Mouse (Mus musculus): ENCODE results near the gene Zbtb32. TPM values are rescaled to one million over a fixed set of nuclear protein-coding genes. Genes with fewer than 3 reads are reported as not detected.

Gene Zbtb32
- polyA plus RNA-seq, 1 experiment from 2014 or later: 0.23 TPM

- Histone ChIP-seq H3K9ac (replicated peaks; ENCODE audit: low read depth, low read length) (no peak overlapping the region), H3K4me2 (ENCODE audit: low read length) (no peak overlapping the region), H3K27ac (ENCODE audit: low read length) (no peak overlapping the region), H3K4me1 (replicated peaks; ENCODE audit: control insufficient read depth, insufficient read depth, low read length) (peaks cover 17% of the 10 kb centered on the region), H3K4me3 (replicated peaks; ENCODE audit: low read length) (no peak overlapping the region), H3K27me3 (replicated peaks; ENCODE audit: control insufficient read depth, insufficient read depth, low read length) (no peaks in the 10 kb centered on the region), H3K36me3 (ENCODE audit: control insufficient read depth, insufficient read depth) (peaks cover 51% of the 10 kb centered on the region), H3K9me3 (ENCODE audit: control insufficient read depth, low read length) (no peaks in the 10 kb centered on the region)
- no peak for ATAC-seq
- WGBS: 93% methylated on average over 10 of the region's 10 CpGs
Observed at GRCm38 (mm10) chr7:30584339-30584738, 14.4 kb downstream of the Zbtb32 start.

- Histone ChIP-seq H3K36me3 (ENCODE audit: control insufficient read depth, insufficient read depth) (peaks cover 78% of the 10 kb centered on the region), H3K9ac (replicated peaks; ENCODE audit: low read depth, low read length) (no peak overlapping the region), H3K4me1 (replicated peaks; ENCODE audit: control insufficient read depth, insufficient read depth, low read length) (peaks cover 4% of the 10 kb centered on the region), H3K4me2 (ENCODE audit: low read length) (no peak overlapping the region), H3K9me3 (ENCODE audit: control insufficient read depth, low read length) (no peaks in the 10 kb centered on the region), H3K27me3 (replicated peaks; ENCODE audit: control insufficient read depth, insufficient read depth, low read length) (no peaks in the 10 kb centered on the region), H3K27ac (ENCODE audit: low read length) (no peak overlapping the region), H3K4me3 (replicated peaks; ENCODE audit: low read length) (no peak overlapping the region)
- no peak for ATAC-seq
- 96% methylated on average over 16 of the region's 16 CpGs for WGBS
Observed at GRCm38 (mm10) chr7:30581547-30581946, 17.2 kb downstream of the Zbtb32 start.

- WGBS: 90% methylated on average over 8 of the region's 8 CpGs
- Histone ChIP-seq H3K4me1 (replicated peaks; ENCODE audit: control insufficient read depth, insufficient read depth, low read length) (no peaks in the 10 kb centered on the region), H3K9me3 (ENCODE audit: control insufficient read depth, low read length) (no peaks in the 10 kb centered on the region), H3K4me3 (replicated peaks; ENCODE audit: low read length) (no peak overlapping the region), H3K27me3 (replicated peaks; ENCODE audit: control insufficient read depth, insufficient read depth, low read length) (no peaks in the 10 kb centered on the region), H3K27ac (ENCODE audit: low read length) (no peak overlapping the region), H3K9ac (replicated peaks; ENCODE audit: low read depth, low read length) (no peak overlapping the region), H3K4me2 (ENCODE audit: low read length) (no peak overlapping the region), H3K36me3 (ENCODE audit: control insufficient read depth, insufficient read depth) (peaks cover 88% of the 10 kb centered on the region)
- ATAC-seq: no peak; the same call in 1 of the 2 replicates
Observed at GRCm38 (mm10) chr7:30579950-30580349, 18.8 kb downstream of the Zbtb32 start.

DNA sequence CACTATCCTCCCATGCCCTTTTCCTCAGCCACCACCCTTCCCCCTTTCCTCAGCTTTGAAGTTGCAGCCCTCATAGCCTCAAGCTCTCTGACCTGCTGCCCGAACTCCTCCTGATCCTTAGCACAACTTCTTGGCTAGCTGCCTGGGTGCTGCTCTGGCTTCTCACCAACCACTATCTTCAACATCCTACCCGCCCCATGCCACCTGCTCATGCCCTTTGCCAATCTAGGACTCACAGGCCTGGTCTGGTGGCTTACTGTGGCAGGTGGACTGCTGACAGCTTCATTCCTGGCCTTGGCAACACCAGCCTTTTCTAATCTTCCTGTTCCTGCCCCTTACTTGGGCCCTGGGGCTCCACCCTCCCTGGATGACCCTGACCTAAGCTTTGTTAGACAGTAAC lies 25.7 kb downstream of the Zbtb32 start:
- no peak overlapping the region for H3K4me2 ChIP-seq (ENCODE audit: low read length)
- no peaks in the 10 kb centered on the region for H3K9me3 ChIP-seq (ENCODE audit: control insufficient read depth, low read length)
- no peak overlapping the region for H3K9ac ChIP-seq (replicated peaks; ENCODE audit: low read depth, low read length)
- WGBS: 63% methylated on average over 2 of the region's 2 CpGs
- ATAC-seq: no peak
- no peak overlapping the region for H3K4me3 ChIP-seq (replicated peaks; ENCODE audit: low read length)
- H3K27ac ChIP-seq (ENCODE audit: low read length): no peak overlapping the region
- no peaks in the 10 kb centered on the region for H3K27me3 ChIP-seq (replicated peaks; ENCODE audit: control insufficient read depth, insufficient read depth, low read length)
- H3K4me1 ChIP-seq (replicated peaks; ENCODE audit: control insufficient read depth, insufficient read depth, low read length): no peaks in the 10 kb centered on the region
- H3K36me3 ChIP-seq (ENCODE audit: control insufficient read depth, insufficient read depth): peaks cover 74% of the 10 kb centered on the region

- 87% methylated on average over 5 of the region's 5 CpGs for WGBS
- H3K9me3 ChIP-seq (ENCODE audit: control insufficient read depth, low read length): no peaks in the 10 kb centered on the region
- H3K27me3 ChIP-seq (replicated peaks; ENCODE audit: control insufficient read depth, insufficient read depth, low read length): no peaks in the 10 kb centered on the region
Observed at GRCm38 (mm10) chr7:30572389-30572788, 26.3 kb downstream of the Zbtb32 start.

GRCm38 (mm10) chr7:30567555-30567954 lies 31.2 kb downstream of the Zbtb32 start:
- H3K27ac ChIP-seq (ENCODE audit: low read length): no peak overlapping the region
- no peak overlapping the region for H3K4me2 ChIP-seq (ENCODE audit: low read length)
- ATAC-seq: no peak
- no peak overlapping the region for H3K4me3 ChIP-seq (replicated peaks; ENCODE audit: low read length)
- H3K9ac ChIP-seq (replicated peaks; ENCODE audit: low read depth, low read length): no peak overlapping the region
- peaks cover 24% of the 10 kb centered on the region for H3K36me3 ChIP-seq (ENCODE audit: control insufficient read depth, insufficient read depth)
- 92% methylated on average over 11 of the region's 11 CpGs for WGBS
- no peaks in the 10 kb centered on the region for H3K9me3 ChIP-seq (ENCODE audit: control insufficient read depth, low read length)
- no peaks in the 10 kb centered on the region for H3K27me3 ChIP-seq (replicated peaks; ENCODE audit: control insufficient read depth, insufficient read depth, low read length)
- H3K4me1 ChIP-seq (replicated peaks; ENCODE audit: control insufficient read depth, insufficient read depth, low read length): peaks cover 11% of the 10 kb centered on the region

More at GRCm38 (mm10) chr7:30572389-30572788, 26.3 kb downstream of the Zbtb32 start:
- ATAC-seq: no peak
- Histone ChIP-seq H3K27ac (ENCODE audit: low read length) (no peak overlapping the region), H3K4me2 (ENCODE audit: low read length) (no peak overlapping the region), H3K4me3 (replicated peaks; ENCODE audit: low read length) (no peak overlapping the region), H3K36me3 (ENCODE audit: control insufficient read depth, insufficient read depth) (peaks cover 69% of the 10 kb centered on the region), H3K4me1 (replicated peaks; ENCODE audit: control insufficient read depth, insufficient read depth, low read length) (no peaks in the 10 kb centered on the region), H3K9ac (replicated peaks; ENCODE audit: low read depth, low read length) (no peak overlapping the region)

GRCm38 (mm10) chr7:30566033-30566432 lies 32.7 kb downstream of the Zbtb32 start:
- ATAC-seq: no peak
- no peak overlapping the region for H3K9ac ChIP-seq (replicated peaks; ENCODE audit: low read depth, low read length)
- no peaks in the 10 kb centered on the region for H3K27me3 ChIP-seq (replicated peaks; ENCODE audit: control insufficient read depth, insufficient read depth, low read length)
- peaks cover 22% of the 10 kb centered on the region for H3K36me3 ChIP-seq (ENCODE audit: control insufficient read depth, insufficient read depth)
- no peaks in the 10 kb centered on the region for H3K9me3 ChIP-seq (ENCODE audit: control insufficient read depth, low read length)
- H3K27ac ChIP-seq (ENCODE audit: low read length): no peak overlapping the region
- 92% methylated on average over 9 of the region's 9 CpGs for WGBS
- peaks cover 16% of the 10 kb centered on the region for H3K4me1 ChIP-seq (replicated peaks; ENCODE audit: control insufficient read depth, insufficient read depth, low read length)
- no peak overlapping the region for H3K4me2 ChIP-seq (ENCODE audit: low read length)
- no peak overlapping the region for H3K4me3 ChIP-seq (replicated peaks; ENCODE audit: low read length)

GRCm38 (mm10) chr7:30564970-30565571 lies 33.6 kb downstream of the Zbtb32 start, which contains the start of gene Igflr1:
TSS of gene Igflr1 (plus strand) at chr7:30565427.
- Histone ChIP-seq H3K4me2 (ENCODE audit: low read length) (no peak within 1 kb of the TSS), H3K36me3 (ENCODE audit: control insufficient read depth, insufficient read depth) (peaks cover 16% of the 10 kb centered on the region), H3K9me3 (ENCODE audit: control insufficient read depth, low read length) (no peaks in the 10 kb centered on the region), H3K4me3 (replicated peaks; ENCODE audit: low read length) (no peak within 1 kb of the TSS), H3K27me3 (replicated peaks; ENCODE audit: control insufficient read depth, insufficient read depth, low read length) (no peaks in the 10 kb centered on the region), H3K9ac (replicated peaks; ENCODE audit: low read depth, low read length) (no peak within 1 kb of the TSS), H3K27ac (ENCODE audit: low read length) (no peak within 1 kb of the TSS), H3K4me1 (replicated peaks; ENCODE audit: control insufficient read depth, insufficient read depth, low read length) (peaks cover 16% of the 10 kb centered on the region)
- 97% methylated on average over 12 of the region's 12 CpGs for WGBS
- no peak for ATAC-seq

DNA sequence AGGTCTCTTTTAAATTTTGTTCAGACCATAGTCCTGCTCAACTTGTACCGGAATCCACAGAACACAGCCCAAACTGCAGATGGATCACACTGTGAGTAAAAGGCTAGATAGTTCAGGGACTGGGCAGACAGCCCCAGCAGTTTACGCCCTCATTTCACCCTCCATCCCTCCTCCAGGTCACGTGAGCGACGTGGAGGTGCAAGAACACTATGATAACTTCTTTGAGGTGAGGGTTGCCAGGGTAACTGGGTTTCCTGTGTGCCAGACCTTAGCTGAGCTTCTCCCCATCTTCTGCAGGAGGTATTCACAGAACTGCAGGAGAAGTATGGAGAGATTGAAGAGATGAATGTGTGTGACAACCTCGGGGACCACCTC lies 34.8 kb downstream of the Zbtb32 start:
- H3K4me3 ChIP-seq (replicated peaks; ENCODE audit: low read length): peak overlapping the region; percentile 86
- H3K4me1 ChIP-seq (replicated peaks; ENCODE audit: control insufficient read depth, insufficient read depth, low read length): peaks cover 21% of the 10 kb centered on the region
- H3K36me3 ChIP-seq (ENCODE audit: control insufficient read depth, insufficient read depth): peaks cover 4% of the 10 kb centered on the region
- H3K4me2 ChIP-seq (ENCODE audit: low read length): peak overlapping the region; percentile 71
- H3K9ac ChIP-seq (replicated peaks; ENCODE audit: low read depth, low read length): peak overlapping the region; percentile 83
- H3K9me3 ChIP-seq (ENCODE audit: control insufficient read depth, low read length): no peaks in the 10 kb centered on the region
- WGBS: 24% methylated on average over 6 of the region's 6 CpGs
- H3K27ac ChIP-seq (ENCODE audit: low read length): peak overlapping the region; percentile 92
- no peak for ATAC-seq
- H3K27me3 ChIP-seq (replicated peaks; ENCODE audit: control insufficient read depth, insufficient read depth, low read length): no peaks in the 10 kb centered on the region

Measured in forebrain, embryonic 16.5 days (tissue).